Mouse (Mus musculus) heart, embryonic 11.5 days (tissue): ENCODE measurements around the gene Prcd. TPM values are rescaled to one million over a fixed set of nuclear protein-coding genes. Genes with fewer than 3 reads are reported as not detected.
"Not testable (repeated sequence)": the region's sequence is repeated elsewhere in the genome, so short reads cannot be mapped to it uniquely, and the experiment has no call there.

Experiments
- ATAC-seq: fragments of 200-750 bp; cut with Nextera tagmentation; replicated peaks from 2 replicates; pipeline ENCODE4 v1.8.0; 2017; ENCODE audit warnings: moderate library complexity; ENCODE audit not compliant: insufficient number of reproducible peaks, low FRiP score, low TSS enrichment
- H3K27ac ChIP-seq: fragments of 300-500 bp; sonication (generic); 2 replicates; pipeline ENCODE4 v1.5.1; 2014; ENCODE audit warnings: mild to moderate bottlenecking, low read depth, low read length
- H3K27me3 ChIP-seq: fragments of 300-500 bp; sonication (generic); 2 replicates; pipeline ENCODE4 v1.6.1; 2014; ENCODE audit warnings: mild to moderate bottlenecking, low read length, mixed read lengths; ENCODE audit not compliant: control insufficient read depth, insufficient read depth
- H3K36me3 ChIP-seq: fragments of 300-500 bp; sonication (generic); 2 replicates; pipeline ENCODE4 v1.6.1; 2014; ENCODE audit warnings: mild to moderate bottlenecking, low read length, moderate library complexity, mixed read lengths; ENCODE audit not compliant: control insufficient read depth, insufficient read depth
- H3K4me1 ChIP-seq: fragments of 300-500 bp; sonication (generic); 2 replicates; pipeline ENCODE4 v1.6.1; 2014; ENCODE audit warnings: low read length; ENCODE audit not compliant: control insufficient read depth, insufficient read depth
- H3K4me2 ChIP-seq: fragments of 300-500 bp; sonication (generic); 2 replicates; pipeline ENCODE4 v1.6.1; 2014; ENCODE audit warnings: mild to moderate bottlenecking, moderate library complexity
- H3K4me3 ChIP-seq: fragments of 300-500 bp; sonication (generic); 2 replicates; pipeline ENCODE4 v1.5.1; 2014; ENCODE audit warnings: low read depth, low read length
- H3K9ac ChIP-seq: fragments of 300-500 bp; sonication (generic); 2 replicates; pipeline ENCODE4 v1.6.1; 2014; ENCODE audit warnings: mild to moderate bottlenecking, low read depth, low read length, moderate library complexity
- H3K9me3 ChIP-seq: fragments of 300-500 bp; sonication (generic); replicated peaks from 2 replicates; pipeline ENCODE4 v1.6.1; 2016; ENCODE audit warnings: low read length; ENCODE audit not compliant: control insufficient read depth
- WGBS: fragments of 180-500 bp; shearing (Covaris S2); extraction: QIAGEN DNeasy Blood & Tissue Kit; methylation state at CpG from one replicate; pipeline ENCODE4 v1.1.7; 2014; ENCODE audit not compliant: insufficient replicate concordance; 5-methylcytosine and 5-hydroxymethylcytosine counted together
- polyA plus RNA-seq: library from polyadenylated mRNA; unstranded; fragments of >200 nt; fragmentation: Nextera tagmentation; extraction: Ambion mirVana; gene quantifications from 2 replicates; pipeline ENCODE4 v1.2.1, GENCODE M21; 2014

Gene Prcd
- polyA plus RNA-seq, 1 experiment from 2014 or later, result 0.92 TPM

DNA sequence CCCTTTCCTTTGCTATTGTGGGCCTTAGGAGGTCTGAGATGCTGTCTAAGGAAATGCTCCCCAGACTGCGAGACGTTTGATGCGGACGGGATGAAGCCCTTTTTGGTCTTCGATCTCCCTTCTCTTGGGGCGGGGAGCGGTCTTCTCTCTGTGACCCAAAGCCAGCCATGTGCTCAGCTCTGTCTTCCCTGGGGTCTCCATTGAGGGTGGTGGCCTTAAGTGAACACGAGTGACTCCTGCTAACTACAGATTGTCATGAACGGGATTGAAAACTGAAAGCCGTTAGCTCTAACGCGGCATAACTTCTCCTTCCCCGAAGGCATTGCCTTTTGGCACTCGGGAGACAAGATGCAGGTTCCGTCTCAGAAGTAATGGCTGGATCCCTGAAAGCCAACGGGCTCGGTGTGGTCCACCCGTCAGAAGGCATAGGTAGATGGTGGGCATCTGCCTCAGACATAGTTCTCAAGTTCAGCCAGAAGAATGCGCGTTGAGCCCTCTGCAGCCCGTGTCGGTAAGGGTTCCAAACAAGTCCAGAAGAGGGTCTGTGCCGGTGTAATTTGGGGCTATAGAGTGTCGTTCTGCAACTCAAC lies 18.6 kb downstream of the Prcd start:
- Histone ChIP-seq H3K27ac (peak overlapping the region; percentile 65), H3K4me3 (peak overlapping the region; percentile 91), H3K4me1 (peaks cover 19% of the 10 kb centered on the region), H3K27me3 (no peaks in the 10 kb centered on the region), H3K9ac (peak overlapping the region; percentile 94), H3K36me3 (peaks cover 19% of the 10 kb centered on the region), H3K4me2 (peak overlapping the region; percentile 91), H3K9me3 (no peaks in the 10 kb centered on the region)
- ATAC-seq, result no peak
- WGBS, result under 1% methylated on average over 24 of the region's 24 CpGs

- H3K4me1 ChIP-seq, result peaks cover 19% of the 10 kb centered on the region
- no peaks in the 10 kb centered on the region for H3K9me3 ChIP-seq
- H3K4me3 ChIP-seq, result peak overlapping the region; percentile 91
- no peak overlapping the region for H3K27ac ChIP-seq
- peak overlapping the region; percentile 91 for H3K4me2 ChIP-seq
- H3K9ac ChIP-seq, result peak overlapping the region; percentile 94
- WGBS, result 22% methylated on average over 7 of the region's 7 CpGs
- ATAC-seq, result no peak
- H3K36me3 ChIP-seq, result peaks cover 19% of the 10 kb centered on the region
- H3K27me3 ChIP-seq, result no peaks in the 10 kb centered on the region
These were observed 19.3 kb downstream of the Prcd start for GRCm38 (mm10) chr11:116672595-116672994.

- Histone ChIP-seq H3K36me3 (peaks cover 19% of the 10 kb centered on the region), H3K4me1 (peaks cover 16% of the 10 kb centered on the region), H3K9me3 (no peaks in the 10 kb centered on the region), H3K9ac (0 out of 2 replicates have a peak overlapping the region, but pooled peaks have one; percentile 94), H3K27ac (no peak overlapping the region), H3K4me3 (peak overlapping the region; percentile 91; the same call in 1 of the 2 replicates), H3K4me2 (peak overlapping the region; percentile 91), H3K27me3 (no peaks in the 10 kb centered on the region)
- ATAC-seq, result no peak
- WGBS, result 94% methylated on average over 2 of the region's 2 CpGs
These were observed 20.1 kb downstream of the Prcd start for GRCm38 (mm10) chr11:116673410-116673809.

- no peak for ATAC-seq
- no peak overlapping the region for H3K4me3 ChIP-seq
- no peak overlapping the region for H3K27ac ChIP-seq
- no peaks in the 10 kb centered on the region for H3K27me3 ChIP-seq
- H3K36me3 ChIP-seq, result peaks cover 24% of the 10 kb centered on the region
- H3K4me1 ChIP-seq, result peaks cover 10% of the 10 kb centered on the region
- 77% methylated on average over 7 of the region's 7 CpGs for WGBS
- H3K9me3 ChIP-seq, result no peaks in the 10 kb centered on the region
- H3K9ac ChIP-seq, result no peak overlapping the region
- H3K4me2 ChIP-seq, result no peak overlapping the region
These were observed 21.5 kb downstream of the Prcd start for GRCm38 (mm10) chr11:116674616-116675379.

- Histone ChIP-seq H3K36me3 (peaks cover 24% of the 10 kb centered on the region), H3K4me1 (peaks cover 10% of the 10 kb centered on the region)
- not testable (repeated sequence) for ATAC-seq, H3K9me3 ChIP-seq, H3K27ac ChIP-seq, H3K4me2 ChIP-seq, H3K4me3 ChIP-seq, H3K27me3 ChIP-seq, H3K9ac ChIP-seq
- 73% methylated on average over 6 of the region's 6 CpGs for WGBS
These were observed 22.1 kb downstream of the Prcd start for GRCm38 (mm10) chr11:116675429-116675828.

DNA sequence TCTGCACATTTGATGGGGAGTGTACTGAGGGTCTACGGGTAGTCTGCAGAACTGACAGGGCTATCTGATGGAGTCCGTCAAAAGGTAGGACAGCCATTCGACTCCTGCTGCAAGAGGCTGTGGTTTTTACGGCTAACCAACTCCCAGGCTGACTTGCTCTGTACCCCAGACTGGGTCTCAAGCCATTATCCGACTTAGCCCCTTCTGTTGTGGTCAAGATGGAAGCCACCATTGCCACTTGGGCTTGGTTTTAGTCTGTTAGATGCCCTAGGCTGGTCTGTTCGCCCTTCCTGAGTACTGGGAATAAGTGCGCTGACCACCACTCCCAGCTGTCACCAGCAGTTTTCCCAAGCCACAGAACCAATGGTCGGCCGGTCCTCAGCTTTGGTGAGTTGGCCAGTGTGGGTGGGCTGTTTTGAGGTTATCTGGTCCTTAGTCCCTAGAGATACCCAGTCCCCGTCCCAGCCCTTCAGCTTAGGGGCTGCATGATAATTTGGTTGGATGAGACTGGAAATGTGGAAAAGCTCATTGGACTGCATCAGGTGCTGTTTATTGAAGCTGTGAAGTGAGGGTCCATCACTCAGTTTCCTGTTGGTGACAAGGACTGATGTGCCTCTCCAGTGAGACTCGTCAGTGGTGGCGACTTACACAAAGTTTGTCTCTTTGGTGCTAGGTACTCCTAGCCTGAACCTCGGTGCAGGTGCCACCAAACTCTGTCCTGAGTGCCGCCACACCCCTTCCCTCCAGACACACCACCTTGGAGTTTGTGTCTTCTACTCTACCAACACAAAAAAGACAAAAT lies 23.0 kb downstream of the Prcd start:
- Histone ChIP-seq H3K27me3 (no peaks in the 10 kb centered on the region), H3K9ac (no peak overlapping the region), H3K36me3 (peaks cover 27% of the 10 kb centered on the region), H3K4me2 (no peak overlapping the region), H3K4me1 (peaks cover 10% of the 10 kb centered on the region), H3K4me3 (no peak overlapping the region), H3K9me3 (no peaks in the 10 kb centered on the region), H3K27ac (no peak overlapping the region)
- ATAC-seq, result no peak
- 82% methylated on average over 14 of the region's 14 CpGs for WGBS

DNA sequence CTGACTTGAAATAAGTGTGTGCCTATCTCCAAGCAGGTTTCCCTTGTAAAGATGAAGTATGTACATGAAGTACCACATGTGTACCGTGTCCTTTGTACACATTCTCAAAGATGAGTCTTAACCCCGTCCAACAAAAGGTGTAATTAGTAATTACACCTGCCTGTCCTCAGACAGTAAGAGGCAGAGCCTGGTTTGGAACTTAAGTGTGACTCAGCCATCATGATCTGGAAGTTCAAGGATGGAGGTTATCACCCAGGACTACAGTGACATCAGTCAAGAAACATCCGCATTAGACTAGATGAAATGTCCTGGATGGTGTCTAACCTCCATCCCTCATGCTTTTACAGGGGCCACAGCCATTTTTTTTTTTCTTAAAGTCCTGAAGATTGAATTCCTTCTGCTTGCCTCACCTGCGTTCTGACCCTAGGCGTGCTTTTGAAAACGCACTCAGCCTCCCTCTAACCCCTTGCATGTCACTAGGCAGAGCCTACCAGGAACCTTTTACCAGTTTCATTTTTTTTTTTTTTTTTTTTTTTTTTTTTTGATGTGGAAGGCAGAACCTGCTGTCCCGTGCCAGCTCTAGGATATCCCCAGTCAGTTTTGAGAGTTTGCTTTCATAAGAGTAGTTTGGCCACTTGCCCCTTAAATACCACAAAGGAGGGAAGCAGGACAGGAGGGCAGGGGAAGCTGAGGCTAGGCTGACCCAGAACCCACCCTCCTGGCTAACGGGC lies 24.5 kb downstream of the Prcd start:
- no peak overlapping the region for H3K4me2 ChIP-seq

DNA sequence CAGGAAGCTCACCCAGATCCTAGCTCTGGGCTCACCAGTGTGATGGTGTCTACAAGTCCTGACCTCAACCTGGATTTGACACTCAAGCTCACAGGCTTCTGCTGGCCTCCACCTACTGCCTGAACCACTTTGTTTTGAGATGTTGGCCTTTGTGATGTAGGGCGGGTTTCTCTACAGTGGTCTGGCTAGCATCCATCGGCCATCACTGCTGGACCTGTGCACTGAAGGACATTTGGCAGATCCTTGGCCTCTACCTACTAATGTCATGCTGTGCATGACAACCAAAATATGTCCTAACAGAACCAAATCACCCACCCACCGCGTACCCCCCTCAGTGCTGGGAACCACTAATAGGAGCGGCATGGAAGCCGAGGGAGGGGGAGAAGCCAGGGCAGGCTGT lies 25.8 kb downstream of the Prcd start:
- Histone ChIP-seq H3K36me3 (peaks cover 22% of the 10 kb centered on the region), H3K4me3 (no peak overlapping the region), H3K4me1 (no peaks in the 10 kb centered on the region), H3K27ac (no peak overlapping the region), H3K4me2 (no peak overlapping the region), H3K27me3 (no peaks in the 10 kb centered on the region), H3K9me3 (no peaks in the 10 kb centered on the region), H3K9ac (no peak overlapping the region)
- ATAC-seq, result no peak
- 91% methylated on average over 6 of the region's 6 CpGs for WGBS

More for the DNA sequence above, 24.5 kb downstream of the Prcd start:
- no peaks in the 10 kb centered on the region for H3K9me3 ChIP-seq
- peaks cover 6% of the 10 kb centered on the region for H3K4me1 ChIP-seq
- H3K27me3 ChIP-seq, result no peaks in the 10 kb centered on the region
- peaks cover 27% of the 10 kb centered on the region for H3K36me3 ChIP-seq
- no peak overlapping the region for H3K4me3 ChIP-seq
- H3K9ac ChIP-seq, result no peak overlapping the region
- 82% methylated on average over 8 of the region's 8 CpGs for WGBS
- H3K27ac ChIP-seq, result no peak overlapping the region
- ATAC-seq, result no peak
